Mouse (Mus musculus): Measurements from ENCODE around the gene Atrnl1. TPM values are rescaled to one million over a fixed set of nuclear protein-coding genes. Genes with fewer than 3 reads are reported as not detected.
A peak's percentile ranks its signal among the peaks of the same experiment; 100 is the strongest.
"Not testable (repeated sequence)": the region's sequence is repeated elsewhere in the genome, so short reads cannot be mapped to it uniquely, and the experiment has no call there.

Gene Atrnl1
- total RNA-seq, 2 experiments from 2014 or later: 14.4 to 17.2 TPM

GRCm38 (mm10) chr19:57969766-57970165, 358.9 kb downstream of the Atrnl1 start:
- DNase-seq: no peak

DNA sequence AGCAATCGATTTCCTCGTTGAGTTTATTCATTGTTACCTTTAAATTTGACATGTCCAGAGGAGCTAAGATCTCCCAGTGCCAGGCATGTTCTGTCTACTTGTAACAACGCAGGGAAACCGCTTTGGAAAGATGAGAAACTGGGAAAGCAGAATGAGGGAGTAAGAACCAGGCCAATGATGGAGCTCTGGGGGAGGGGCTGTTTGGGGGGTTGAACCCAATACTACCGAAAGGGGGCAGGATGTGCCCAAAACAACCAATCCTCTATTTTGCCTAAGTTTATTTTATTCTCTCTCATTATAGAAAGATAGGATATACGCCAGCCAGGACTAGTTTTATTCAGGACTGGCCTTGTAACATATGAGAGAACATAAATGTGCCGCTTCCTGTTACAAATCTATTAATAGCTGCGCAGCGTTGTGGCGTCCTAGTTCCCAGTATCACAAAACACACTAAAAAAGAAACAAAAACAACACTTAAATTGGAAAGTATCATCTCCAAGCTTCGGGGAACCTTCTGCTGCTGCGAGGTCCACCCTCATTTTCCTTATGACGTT, 359.6 kb downstream of the Atrnl1 start:
- no peak for DNase-seq

GRCm38 (mm10) chr19:57975201-57975600, 364.4 kb downstream of the Atrnl1 start:
- no peak for DNase-seq

GRCm38 (mm10) chr19:57985918-57986900, 375.4 kb downstream of the Atrnl1 start:
- DNase-seq: no peak

DNA sequence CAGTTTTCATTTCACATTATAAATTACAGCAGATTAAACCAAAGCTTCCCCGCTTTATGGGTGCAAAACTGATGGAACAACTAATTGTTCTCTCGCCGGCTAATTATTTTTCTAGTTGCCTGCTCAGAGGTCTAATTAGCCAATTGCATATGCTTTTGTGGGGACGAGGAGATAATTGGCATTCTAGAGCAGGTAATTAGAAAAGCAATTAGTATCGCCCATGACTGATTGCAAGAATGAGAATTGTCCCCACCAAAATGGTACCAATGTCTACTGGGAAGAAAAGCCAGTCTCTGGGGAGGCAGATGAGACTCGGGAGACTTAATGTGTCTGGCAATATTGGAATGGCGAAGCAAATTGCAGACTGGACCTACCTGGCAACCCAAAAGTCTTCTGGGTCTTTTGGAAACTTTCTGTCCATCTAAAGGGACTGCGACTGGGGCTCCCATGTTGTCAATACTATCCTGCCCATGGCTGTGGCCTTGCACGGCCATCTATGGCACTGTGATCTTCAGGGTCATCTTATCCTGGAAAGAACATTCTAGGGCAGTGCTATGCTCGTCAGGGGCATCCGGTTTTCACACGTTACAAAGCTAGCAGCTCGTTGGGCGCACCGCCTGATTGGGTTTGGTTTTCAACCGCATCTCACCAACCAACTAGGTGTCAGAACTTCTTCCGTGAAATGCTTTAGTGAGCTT, 377.0 kb downstream of the Atrnl1 start:
- no peak for DNase-seq

DNA sequence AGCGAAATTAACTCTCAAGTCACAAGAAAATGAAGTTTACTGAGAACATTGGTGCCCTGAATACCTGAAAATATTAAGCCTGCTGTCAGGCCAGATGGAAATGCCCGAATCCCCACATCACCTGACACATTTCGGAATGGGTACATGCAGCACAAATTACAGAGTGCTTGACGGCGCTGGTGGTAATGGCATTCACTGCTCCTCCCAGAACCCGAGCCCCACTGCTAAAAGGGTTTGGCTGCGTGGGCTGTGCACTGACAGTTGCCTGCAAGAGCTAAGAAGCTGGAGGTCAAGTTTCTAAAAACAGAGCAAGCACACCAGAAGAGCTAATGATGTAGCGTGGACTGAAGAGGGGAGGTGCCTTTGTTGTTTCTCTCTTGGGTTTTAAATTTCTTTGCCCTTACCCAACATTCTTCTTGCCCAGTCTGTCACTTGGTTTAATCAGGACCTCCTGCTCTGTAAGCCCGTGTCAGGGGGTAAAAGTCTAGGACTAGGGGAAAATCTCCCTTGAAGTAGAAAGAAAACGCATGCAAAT, 377.8 kb downstream of the Atrnl1 start:
- no peak for DNase-seq

GRCm38 (mm10) chr19:57991099-57991760, 380.4 kb downstream of the Atrnl1 start:
- DNase-seq: no peak

DNA sequence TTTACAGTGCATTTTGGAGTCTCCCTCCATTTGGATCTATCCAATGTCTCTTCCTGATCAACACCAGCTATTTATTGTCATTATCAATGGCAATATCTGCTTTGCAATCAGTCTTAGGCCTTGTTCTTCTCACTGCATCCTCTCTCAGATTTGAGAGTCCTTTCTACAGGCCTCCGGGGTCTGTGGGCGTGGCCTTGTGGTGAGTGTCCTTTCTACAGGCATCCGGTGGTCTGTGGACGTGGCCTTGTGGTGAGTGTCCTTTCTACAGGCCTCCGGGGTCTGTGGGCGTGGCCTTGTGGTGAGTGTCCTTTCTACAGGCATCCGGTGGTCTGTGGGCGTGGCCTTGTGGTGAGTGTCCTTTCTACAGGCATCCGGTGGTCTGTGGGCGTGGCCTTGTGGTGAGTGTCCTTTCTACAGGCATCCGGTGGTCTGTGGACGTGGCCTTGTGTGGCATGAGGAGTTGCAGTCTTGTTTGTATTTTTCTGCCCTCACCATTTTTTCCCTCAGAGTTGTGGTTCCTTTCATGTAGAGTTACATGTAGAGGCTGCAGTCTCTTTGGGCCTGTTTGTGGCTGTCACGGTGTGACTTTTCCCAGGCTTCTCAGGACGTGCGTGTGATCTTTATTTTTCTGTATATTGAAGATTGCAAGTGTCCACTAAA, 383.5 kb downstream of the Atrnl1 start:
- not testable (repeated sequence) for DNase-seq

DNA sequence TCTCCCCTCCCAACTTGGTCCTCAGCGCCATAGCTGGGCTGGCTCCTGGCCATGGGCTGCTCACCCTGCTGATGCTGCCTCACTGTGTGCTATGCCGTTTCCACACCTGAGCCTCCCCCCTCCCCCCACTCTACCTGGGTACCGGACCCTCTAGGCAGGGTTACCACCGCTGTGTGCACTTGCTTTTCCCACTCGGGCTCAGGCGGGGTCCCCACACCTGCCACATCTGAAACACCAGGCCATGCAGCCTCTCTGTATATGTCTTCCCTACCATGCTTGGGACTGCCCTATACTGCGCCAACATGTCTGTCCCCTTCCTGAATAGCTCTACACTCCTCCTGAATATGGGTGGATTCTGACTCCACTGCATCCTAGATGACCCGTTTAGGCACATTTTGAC, 384.2 kb downstream of the Atrnl1 start:
- DNase-seq: no peak

DNA sequence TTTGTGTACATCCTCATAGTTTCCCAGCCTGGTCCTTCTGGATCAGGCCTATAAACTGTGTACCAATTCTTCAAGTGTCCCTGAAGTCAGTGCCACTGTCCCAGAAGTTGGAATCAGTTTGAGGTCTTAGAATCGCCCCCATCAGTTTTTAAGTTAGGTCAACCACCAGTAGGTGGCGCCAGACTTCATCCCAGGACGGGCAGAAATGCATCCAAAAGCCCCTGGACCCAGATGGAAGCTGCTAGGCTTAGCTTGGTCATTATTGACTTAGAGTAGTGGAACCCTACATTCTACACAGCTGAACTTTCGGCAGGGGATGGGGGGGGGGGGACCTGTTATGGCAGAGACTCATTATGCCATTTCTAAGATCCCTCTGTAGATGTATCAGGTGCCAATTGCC, 387.1 kb downstream of the Atrnl1 start:
- DNase-seq: peak; percentile 53

- DNase-seq: no peak
These were observed 400.8 kb downstream of the Atrnl1 start for GRCm38 (mm10) chr19:58011636-58012035.

DNA sequence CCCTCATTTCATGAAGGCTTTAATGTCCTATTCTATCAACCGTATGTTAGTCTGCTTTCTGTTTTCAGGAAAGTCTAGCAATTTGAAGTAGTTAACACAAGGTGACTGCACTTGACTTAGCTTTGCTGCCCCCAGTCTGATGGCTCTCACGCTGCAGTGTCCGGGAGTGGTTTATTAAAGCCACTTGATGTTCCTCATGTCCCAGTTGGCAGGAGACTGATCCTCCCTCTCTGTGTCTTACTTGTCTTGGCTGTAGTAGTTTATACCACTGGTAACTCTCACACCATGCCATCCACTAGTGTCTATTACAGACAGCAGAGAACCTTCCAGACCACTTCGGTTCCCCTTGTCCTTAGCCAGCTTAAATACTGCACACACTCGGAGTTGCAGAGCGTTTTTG, 404.9 kb downstream of the Atrnl1 start:
- no peak for DNase-seq

DNA sequence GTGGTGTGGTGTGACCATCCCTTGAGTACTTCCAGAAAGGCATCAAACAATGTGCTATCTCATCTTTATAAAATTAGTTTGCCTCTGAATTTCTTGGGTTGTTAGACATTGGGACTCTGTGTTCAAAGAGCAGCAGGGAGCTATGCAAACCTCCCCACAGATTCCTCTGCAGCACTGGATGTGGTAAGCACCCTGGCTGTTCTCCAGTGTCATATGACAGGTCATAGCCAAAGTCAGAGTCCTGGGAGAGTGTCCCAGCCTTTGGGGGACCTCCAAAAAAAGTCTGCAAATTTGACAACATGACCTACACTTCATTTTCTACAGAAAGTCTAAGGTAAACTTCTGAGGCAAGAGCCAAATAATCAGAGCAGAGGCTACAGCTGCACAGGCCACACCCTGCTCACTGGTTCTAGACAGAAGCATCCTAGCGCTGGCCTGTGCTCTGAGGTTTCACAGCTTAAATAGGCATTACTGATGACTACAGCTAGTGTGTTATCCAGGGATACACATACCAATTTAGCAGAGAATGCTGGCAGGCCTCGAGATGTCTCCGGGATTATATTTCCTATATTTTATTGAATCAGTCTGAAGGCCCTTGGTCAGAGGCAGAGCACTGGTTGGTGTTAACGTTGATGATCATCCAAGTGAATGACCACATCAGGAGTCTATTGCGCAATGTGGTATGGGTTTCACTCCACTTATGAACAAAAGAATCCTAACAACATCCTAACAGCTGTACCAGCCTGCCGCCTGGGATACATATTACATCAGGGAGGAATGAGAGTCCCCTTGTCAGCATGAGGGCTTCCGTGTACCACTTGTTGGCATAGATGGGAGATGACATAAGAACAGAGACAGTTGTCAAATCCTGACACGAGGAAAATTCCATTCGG, 406.0 kb downstream of the Atrnl1 start:
- DNase-seq: peak; percentile 13

DNA sequence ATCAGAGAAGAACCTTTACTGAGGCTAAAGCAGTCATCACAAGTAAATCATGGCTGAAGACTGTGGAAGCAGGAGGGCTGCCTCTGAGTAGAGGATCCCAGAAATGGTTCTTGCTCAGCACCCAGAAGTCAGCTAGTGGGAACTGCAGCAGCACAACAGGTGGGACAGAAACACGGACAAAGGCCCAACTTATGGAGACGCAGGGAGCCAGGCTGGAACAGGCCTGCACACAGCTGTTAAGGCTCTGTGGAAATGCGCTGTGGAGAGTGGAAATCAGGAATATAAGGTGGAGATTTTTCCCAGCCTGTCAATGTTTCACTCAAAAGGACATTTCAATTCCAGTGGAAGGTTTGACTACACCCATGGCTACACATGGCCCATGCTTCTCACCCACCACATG, 406.6 kb downstream of the Atrnl1 start:
- DNase-seq: no peak

DNA sequence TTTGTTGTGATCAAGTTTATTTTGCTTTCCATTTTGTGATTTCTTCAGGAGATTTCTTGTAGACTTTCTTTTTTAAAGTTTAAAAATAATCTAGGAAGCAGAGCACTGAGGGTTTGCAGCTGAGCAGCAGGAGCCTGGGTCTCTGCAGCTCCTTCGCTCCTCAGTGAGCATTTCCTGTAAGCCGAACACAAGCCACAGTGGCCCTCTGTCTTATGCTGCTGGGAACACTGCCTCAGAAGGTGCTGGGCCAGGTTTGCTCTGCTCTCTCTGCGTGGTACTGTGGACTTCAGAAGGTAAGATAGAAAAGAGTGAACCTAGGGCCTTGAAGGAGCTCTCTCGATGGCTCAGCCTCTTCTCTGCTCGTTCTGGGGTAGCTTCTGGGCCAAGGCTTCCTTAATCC, 407.9 kb downstream of the Atrnl1 start:
- no peak for DNase-seq

GRCm38 (mm10) chr19:58021514-58022284, 410.9 kb downstream of the Atrnl1 start:
- DNase-seq: no peak

- DNase-seq: no peak
These were observed 412.5 kb downstream of the Atrnl1 start for GRCm38 (mm10) chr19:58023216-58023825.

GRCm38 (mm10) chr19:58025053-58025452, 414.2 kb downstream of the Atrnl1 start:
- DNase-seq: no peak

DNA sequence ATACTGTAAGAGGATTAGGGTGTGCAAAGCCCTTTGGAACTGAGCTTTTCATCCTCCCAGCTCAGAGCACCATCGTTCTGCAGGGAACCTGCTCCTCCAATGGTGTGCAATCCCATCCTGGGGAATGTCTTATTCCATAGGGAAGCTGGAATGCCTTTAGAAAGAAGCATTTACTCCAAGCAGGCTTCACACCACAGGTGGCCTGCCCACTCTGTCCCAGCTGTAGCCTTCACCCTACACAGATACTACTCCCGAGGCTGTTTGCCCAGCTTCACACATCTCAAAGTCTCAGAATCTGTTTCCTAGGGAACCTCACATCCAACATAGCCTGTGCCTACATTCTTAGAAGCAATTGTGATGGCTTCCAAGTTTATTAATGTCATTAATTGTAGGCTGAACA, 418.8 kb downstream of the Atrnl1 start:
- DNase-seq: no peak
